Mouse (Mus musculus) spleen, adult 2 months (tissue): ENCODE results near the gene Dnajc17. TPM values are rescaled to one million over a fixed set of nuclear protein-coding genes. Genes with fewer than 3 reads are reported as not detected.

Source experiments
- DNase-seq, 2 experiments: peaks; one replicate each; pipeline versions ENCODE4 v3.0.0 to v3.0.0-alpha.2; 2012 to 2021; ENCODE audit warnings: low spot score in 2 of 2, low read depth in 1 of 2
- H3K27ac ChIP-seq: fragments of 200-500 bp; 2 replicates; pipeline ENCODE4 v1.5.1; 2012; ENCODE audit warnings: low read length, inconsistent platforms; ENCODE audit not compliant: insufficient read depth
- H3K27me3 ChIP-seq: fragments of 200-500 bp; 2 replicates; pipeline ENCODE4 v1.6.1; 2012; ENCODE audit warnings: mild to moderate bottlenecking, moderate library complexity, low read length, inconsistent platforms; ENCODE audit not compliant: control insufficient read depth, insufficient read depth
- H3K36me3 ChIP-seq: fragments of 200-500 bp; 2 replicates; pipeline ENCODE4 v1.6.1; 2012; ENCODE audit warnings: mild to moderate bottlenecking, low read length, inconsistent platforms; ENCODE audit not compliant: control insufficient read depth, insufficient read depth
- H3K4me1 ChIP-seq: fragments of 200-500 bp; 2 replicates; pipeline ENCODE4 v1.6.1; 2011; ENCODE audit warnings: inconsistent platforms; ENCODE audit not compliant: control insufficient read depth, insufficient read depth, insufficient read length
- H3K4me3 ChIP-seq: fragments of 200-500 bp; 2 replicates; pipeline ENCODE4 v1.5.1; 2011; ENCODE audit warnings: mild to moderate bottlenecking, inconsistent platforms; ENCODE audit not compliant: insufficient read depth, insufficient read length; ENCODE audit errors: extremely low read depth
- CTCF ChIP-seq: fragments of 200-500 bp; IDR thresholded peaks from 2 replicates; pipeline ENCODE4 v1.5.1; 2011; ENCODE audit warnings: mild to moderate bottlenecking, inconsistent platforms; ENCODE audit not compliant: insufficient read depth, insufficient read length, insufficient replicate concordance; ENCODE audit errors: extremely low read depth
- POLR2A ChIP-seq: fragments of 200-500 bp; IDR thresholded peaks from 2 replicates; pipeline ENCODE4 v1.6.1; 2011; ENCODE audit warnings: low read depth, low read length, inconsistent platforms
- WGBS: fragments of 180-500 bp; shearing (Covaris S2); methylation state at CpG from one replicate; pipeline ENCODE4 v1.1.7; 2018; 5-methylcytosine and 5-hydroxymethylcytosine counted together
- polyA plus RNA-seq: library from polyadenylated mRNA; depleted of rRNA; stranded (reverse); fragments of >200 nt; gene quantifications from 2 replicates; pipeline ENCODE4 v1.2.3, GENCODE M21; 2012; rRNA removed

Dnajc17 gene
- polyA plus RNA-seq, 1 experiment = 2.9 TPM

DNA sequence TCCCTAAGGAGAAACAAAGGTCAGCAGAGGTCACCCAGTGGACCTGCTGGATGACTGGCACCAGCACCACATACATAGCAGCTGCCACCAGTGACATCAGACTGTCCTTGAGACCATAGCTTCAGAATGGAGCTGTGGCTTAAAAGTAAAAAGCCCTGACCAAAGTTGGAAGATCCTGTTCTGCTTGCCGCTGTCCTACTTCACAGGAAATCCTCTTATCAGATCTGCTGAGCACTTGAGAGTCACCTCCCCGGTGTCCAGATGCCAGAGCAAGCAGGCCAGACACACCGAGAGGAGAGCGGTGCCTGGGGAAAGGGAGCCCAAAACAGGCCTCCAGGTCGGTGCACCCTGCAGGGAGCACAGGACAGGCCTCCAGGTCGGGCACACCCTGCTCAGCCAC lies 56.3 kb downstream of the Dnajc17 start:
- H3K36me3 ChIP-seq = peaks cover 31% of the 10 kb centered on the region

DNA sequence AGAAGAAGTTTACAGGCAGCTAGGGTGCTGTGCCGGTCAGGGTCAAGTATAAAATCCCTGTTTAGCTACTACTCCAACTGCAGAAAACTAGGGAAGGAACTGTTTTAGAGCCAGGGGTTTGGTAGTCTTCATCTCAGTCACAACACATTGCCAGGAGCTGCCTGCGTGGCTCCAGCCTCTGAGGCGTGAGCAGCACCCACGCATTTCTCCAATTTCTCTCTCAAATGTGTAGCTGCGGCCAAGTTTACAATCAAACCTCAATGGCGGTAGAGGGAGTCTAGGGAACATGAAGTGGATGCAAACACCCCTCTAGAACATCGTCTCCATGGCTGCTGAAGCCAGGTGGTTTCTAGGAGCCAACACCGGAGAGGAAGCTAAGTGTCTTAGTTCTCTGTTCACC lies 60.8 kb downstream of the Dnajc17 start:
- Histone ChIP-seq H3K27ac (no peak overlapping the region), H3K4me1 (no peaks in the 10 kb centered on the region), H3K27me3 (no peaks in the 10 kb centered on the region), H3K36me3 (peaks cover 45% of the 10 kb centered on the region), H3K4me3 (no peak overlapping the region)
- WGBS = 88% methylated on average over 8 of the region's 8 CpGs
- TF ChIP-seq CTCF (no peak), POLR2A (no peak)
- DNase-seq = no peak

More for the DNA sequence above, 56.3 kb downstream of the Dnajc17 start:
- DNase-seq = no peak
- WGBS = 69% methylated on average over 6 of the region's 6 CpGs
- Histone ChIP-seq H3K4me1 (no peaks in the 10 kb centered on the region), H3K27ac (no peak overlapping the region), H3K27me3 (no peaks in the 10 kb centered on the region), H3K4me3 (no peak overlapping the region)
- TF ChIP-seq POLR2A (no peak), CTCF (no peak)

DNA sequence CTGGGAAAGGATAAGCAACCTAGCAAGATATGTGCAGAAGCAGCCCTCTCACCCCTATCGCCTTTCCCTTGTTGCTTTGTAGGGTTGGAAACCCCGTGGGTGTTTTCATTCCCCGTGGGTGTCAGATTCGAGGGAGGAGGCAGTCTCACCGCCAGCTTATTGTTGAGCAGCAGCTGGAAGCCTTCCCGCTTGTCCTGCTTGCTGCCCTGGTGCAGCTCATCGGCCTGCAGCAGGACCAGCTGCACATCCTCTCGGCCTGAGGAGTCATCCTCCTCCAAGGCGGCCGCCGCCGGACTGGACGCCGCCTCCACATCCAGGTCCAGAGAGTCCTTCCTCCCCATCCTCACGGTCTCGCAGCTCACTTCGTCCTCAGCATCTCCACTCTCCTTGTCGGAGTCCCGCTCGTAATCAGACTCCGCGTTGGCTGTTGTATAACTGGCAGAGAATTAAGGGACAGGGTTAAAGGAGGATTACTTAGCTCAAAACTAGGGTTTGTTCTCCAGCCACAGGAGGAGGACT lies 61.4 kb downstream of the Dnajc17 start:
- Histone ChIP-seq H3K4me1 (no peaks in the 10 kb centered on the region), H3K27ac (no peak overlapping the region), H3K27me3 (no peaks in the 10 kb centered on the region), H3K4me3 (no peak overlapping the region), H3K36me3 (peaks cover 47% of the 10 kb centered on the region)
- WGBS = 96% methylated on average over 22 of the region's 22 CpGs
- TF ChIP-seq CTCF = no peak
- no peak for TF ChIP-seq POLR2A
- DNase-seq = no peak

DNA sequence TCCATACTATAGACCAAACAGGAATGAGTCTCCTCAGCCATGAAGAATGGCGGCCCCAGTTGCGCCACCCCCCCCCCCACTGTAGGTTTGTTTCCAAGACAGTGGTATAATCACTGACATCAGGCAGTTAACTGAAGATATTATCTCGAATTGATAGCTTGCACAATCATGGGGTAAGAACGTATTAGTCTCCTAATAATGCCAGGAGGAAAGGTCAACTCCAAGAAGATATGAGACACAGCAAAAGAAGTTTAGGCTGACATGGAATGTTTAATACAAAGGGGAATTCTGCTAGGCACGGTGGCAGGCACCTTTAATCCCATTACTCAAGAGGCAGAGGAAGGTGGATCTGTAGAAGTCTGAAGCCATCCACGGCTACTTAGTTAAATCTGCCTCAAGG lies 62.2 kb downstream of the Dnajc17 start:
- Histone ChIP-seq H3K36me3 (peaks cover 48% of the 10 kb centered on the region), H3K27me3 (no peaks in the 10 kb centered on the region), H3K4me3 (no peak overlapping the region), H3K27ac (no peak overlapping the region), H3K4me1 (no peaks in the 10 kb centered on the region)
- TF ChIP-seq CTCF (no peak), POLR2A (no peak)
- no peak for DNase-seq
- 89% methylated on average over 6 of the region's 6 CpGs for WGBS

GRCm38 (mm10) chr2:119145199-119145598 lies 63.4 kb downstream of the Dnajc17 start:
- H3K4me1 ChIP-seq = no peaks in the 10 kb centered on the region
- H3K4me3 ChIP-seq = no peak overlapping the region
- no peaks in the 10 kb centered on the region for H3K27me3 ChIP-seq
- no peak for DNase-seq
- peaks cover 45% of the 10 kb centered on the region for H3K36me3 ChIP-seq
- peak; percentile 1; the same call in 1 of the 2 replicates for TF ChIP-seq CTCF
- TF ChIP-seq POLR2A = no peak
- H3K27ac ChIP-seq = no peak overlapping the region
- 88% methylated on average over 2 of the region's 2 CpGs for WGBS

DNA sequence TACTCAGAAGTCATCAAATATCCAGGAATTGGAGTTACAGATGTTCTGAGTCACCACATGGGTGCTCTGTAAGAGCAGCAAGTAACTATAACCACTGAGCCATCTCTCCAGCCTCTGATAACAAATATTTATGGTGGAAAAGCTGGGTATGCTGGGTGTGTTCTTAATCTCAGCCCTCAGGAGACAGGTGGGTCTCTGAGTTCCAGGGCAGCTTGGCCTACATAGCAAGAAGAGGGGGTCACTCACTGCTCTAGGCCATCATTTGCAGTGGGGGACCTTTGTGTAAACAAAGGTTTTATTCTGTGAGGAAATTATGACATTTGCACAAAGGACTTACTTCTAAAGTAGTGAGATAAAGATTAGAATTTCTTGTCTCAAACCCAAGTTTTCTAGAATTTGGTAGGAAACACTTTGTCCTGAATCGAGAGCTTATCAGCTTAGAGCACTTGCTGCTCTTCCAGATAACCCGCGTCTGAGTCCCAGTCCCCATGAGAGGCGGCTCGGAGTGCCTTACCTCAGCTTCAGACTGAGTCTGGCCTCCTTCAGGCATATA lies 72.2 kb downstream of the Dnajc17 start:
- Histone ChIP-seq H3K4me1 (no peaks in the 10 kb centered on the region), H3K4me3 (no peak overlapping the region), H3K27me3 (no peaks in the 10 kb centered on the region), H3K27ac (no peak overlapping the region), H3K36me3 (peaks cover 26% of the 10 kb centered on the region)
- no peak for TF ChIP-seq POLR2A
- TF ChIP-seq CTCF = no peak
- DNase-seq = no peak
- WGBS = 76% methylated on average over 5 of the region's 5 CpGs

Other genes with a start within 250 kb of the Dnajc17 start
- gene Ccdc32, start 179.4 kb downstream of the Dnajc17 start, polyA plus RNA-seq = 3.9 and 4.0 TPM in 2 replicates
- gene Rpusd2, start 174.0 kb downstream of the Dnajc17 start, polyA plus RNA-seq = 3.2 and 4.3 TPM in 2 replicates
- gene Knl1, start 161.7 kb downstream of the Dnajc17 start, polyA plus RNA-seq = 0.35 and 0.42 TPM in 2 replicates
- gene Rad51, start 96.0 kb downstream of the Dnajc17 start, polyA plus RNA-seq = 5.0 and 6.4 TPM in 2 replicates
- gene Rmdn3, start 51.8 kb downstream of the Dnajc17 start, polyA plus RNA-seq = 10.1 and 12.7 TPM in 2 replicates
- gene Gchfr, start 41.0 kb downstream of the Dnajc17 start, polyA plus RNA-seq = 3.2 and 4.2 TPM in 2 replicates
- 0.09 and 0.26 TPM in 2 replicates for gene Gm14137, start 34.3 kb downstream of the Dnajc17 start, polyA plus RNA-seq
- 23.7 and 42.8 TPM in 2 replicates for gene Zfyve19, start 178 bp downstream of the Dnajc17 start, polyA plus RNA-seq
- gene Ppp1r14d, start 21.1 kb upstream of the Dnajc17 start, polyA plus RNA-seq = not detected in 2 replicates
- 2.9 and 7.2 TPM in 2 replicates for gene Spint1, start 28.6 kb upstream of the Dnajc17 start, polyA plus RNA-seq
- gene Rhov, start 62.5 kb upstream of the Dnajc17 start, polyA plus RNA-seq = 0.15 and 0.38 TPM in 2 replicates
- 19.3 and 24.1 TPM in 2 replicates for gene Vps18, start 79.9 kb upstream of the Dnajc17 start, polyA plus RNA-seq
- gene Dll4, start 117.0 kb upstream of the Dnajc17 start, polyA plus RNA-seq = 5.6 and 6.2 TPM in 2 replicates
- 1.9 and 2.9 TPM in 2 replicates for gene Chac1, start 142.4 kb upstream of the Dnajc17 start, polyA plus RNA-seq